Mouse (Mus musculus): ENCODE results near the gene Hist1h3d. TPM values are rescaled to one million over a fixed set of nuclear protein-coding genes. Genes with fewer than 3 reads are reported as not detected.
"Not testable (repeated sequence)": the region's sequence is repeated elsewhere in the genome, so short reads cannot be mapped to it uniquely, and the experiment has no call there.

The Hist1h3d gene
- 1 to 10 TPM; 2.4 to 2.5 TPM for total RNA-seq (2021)
- long read RNA-seq, experiment 1, partial matches to known transcripts: 0 of 1 reads
- long read RNA-seq, experiment 1, other reads (novel, unspliced or antisense): 1 of 1 reads
- long read RNA-seq, experiment 2: 0 reads

DNA sequence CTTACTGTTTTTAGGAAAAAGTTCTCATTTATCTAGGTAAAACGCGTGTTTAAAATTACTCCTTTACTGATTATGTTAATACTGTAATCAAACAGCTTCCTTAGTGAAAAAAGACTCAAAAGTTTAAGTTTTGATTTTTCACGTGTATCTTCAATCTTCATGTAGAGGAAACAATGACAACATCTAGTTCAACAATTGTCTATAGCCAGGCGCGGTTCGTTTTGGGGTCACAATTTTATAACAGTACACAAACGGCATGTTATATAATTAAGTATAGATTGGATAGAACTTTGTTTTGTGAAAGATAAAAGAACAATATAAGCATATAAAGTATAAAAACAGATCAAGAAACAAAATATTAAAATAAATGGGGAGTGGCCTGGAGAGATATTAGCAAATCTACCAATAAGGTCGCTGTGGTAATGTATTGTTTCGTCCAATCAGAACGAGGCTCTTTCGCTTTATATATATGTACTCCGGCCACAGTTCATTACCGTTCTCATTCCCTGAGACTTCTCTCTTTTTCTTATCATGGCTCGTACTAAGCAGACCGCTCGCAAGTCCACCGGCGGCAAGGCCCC, at the start of gene Hist1h3d:
Gene Hist1h3d, plus strand, starts transcription at position 493 of the 581 bp plus-strand sequence.
- peak; percentile 66 to 68 for DNase-seq

DNA sequence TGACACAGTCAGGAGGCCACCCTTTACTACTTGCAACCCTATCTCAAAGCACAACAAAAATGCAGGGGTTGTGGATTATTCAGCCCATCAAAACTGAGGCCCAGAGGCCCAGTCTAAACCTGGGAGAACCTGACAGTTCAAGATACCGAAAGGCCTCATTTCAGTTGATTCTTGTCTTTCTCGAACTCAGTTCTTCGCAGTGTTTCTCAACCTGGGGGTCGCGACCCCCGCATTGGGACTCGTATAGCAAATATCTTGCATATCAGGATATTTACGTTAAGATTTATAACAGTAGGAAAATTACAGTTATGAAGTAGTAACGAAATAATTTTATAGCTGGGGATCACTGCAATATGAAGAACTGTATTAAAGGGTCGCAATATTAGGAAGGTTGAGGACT, 49.7 kb upstream of the Hist1h3d start:
- no peak for DNase-seq

DNA sequence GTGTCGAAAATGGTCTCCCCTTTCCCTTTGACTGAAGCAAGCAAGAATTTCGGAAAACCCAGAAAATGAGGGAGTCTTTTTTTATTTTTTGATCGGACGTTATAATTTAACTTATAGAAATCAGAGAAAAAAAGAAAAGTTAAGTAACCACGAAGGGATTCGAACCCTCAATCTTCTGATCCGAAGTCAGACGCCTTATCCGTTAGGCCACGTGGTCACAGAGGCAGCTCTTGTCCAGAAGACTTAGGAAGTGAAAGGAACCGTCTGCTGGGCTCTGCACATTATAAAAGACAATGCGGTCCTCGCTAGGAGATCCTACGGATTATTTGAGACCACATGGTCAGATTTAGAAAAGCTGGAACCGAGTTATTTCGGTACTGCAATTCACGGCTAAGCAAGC, 49.3 kb upstream of the Hist1h3d start:
- peak; percentile 90 to 97 for DNase-seq

DNA sequence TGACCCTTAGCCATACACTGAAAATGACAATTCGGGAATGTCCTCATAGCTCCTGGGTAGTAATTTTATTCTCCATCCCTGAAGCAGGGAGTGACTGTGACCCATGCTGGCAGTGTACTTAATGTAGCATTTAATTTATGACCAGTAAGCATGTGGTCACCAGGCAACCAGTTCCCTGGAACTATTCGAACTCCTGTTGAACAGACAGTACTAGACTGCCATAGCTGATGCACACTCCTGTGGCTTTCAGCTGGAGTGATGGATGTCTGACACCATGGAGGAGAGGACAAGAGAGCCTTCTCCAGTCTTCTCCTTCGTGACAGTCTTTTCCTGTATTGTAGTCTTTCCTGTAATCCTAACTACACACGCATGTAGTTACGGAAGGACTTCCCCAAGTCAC, 46.6 kb upstream of the Hist1h3d start:
- DNase-seq: no peak

DNA sequence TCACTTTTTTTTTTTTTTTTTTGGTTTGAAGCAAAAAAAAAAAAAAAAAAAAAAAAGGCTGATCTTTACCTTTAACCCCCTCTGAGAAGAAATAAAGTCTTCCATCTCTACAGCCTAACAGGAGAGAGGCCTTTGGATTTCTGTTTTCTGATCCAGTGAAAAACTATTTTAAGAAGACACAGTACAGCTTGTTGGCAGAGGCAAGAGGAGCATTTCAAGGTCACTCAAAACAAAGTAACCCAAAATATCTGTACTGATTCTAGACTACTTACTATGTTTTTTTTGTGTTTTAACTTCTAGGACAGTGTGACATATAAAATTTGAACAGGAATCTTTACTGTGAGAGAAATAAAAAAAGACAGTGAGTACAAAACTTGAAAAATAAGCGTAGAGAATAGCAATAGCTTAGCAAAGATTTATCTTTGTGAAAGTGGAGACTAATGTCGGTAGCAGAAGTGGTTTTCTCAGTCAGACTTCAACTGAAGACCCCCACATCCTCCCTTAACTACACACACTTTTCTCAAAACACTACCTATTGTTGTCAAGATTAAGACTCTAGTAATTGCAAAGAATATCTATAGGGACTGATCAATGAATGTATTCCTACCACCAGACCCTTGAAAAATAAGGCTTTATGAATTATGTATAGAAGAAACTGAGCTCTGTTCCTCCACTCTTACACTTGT, 45.9 kb upstream of the Hist1h3d start:
- DNase-seq: no peak

DNA sequence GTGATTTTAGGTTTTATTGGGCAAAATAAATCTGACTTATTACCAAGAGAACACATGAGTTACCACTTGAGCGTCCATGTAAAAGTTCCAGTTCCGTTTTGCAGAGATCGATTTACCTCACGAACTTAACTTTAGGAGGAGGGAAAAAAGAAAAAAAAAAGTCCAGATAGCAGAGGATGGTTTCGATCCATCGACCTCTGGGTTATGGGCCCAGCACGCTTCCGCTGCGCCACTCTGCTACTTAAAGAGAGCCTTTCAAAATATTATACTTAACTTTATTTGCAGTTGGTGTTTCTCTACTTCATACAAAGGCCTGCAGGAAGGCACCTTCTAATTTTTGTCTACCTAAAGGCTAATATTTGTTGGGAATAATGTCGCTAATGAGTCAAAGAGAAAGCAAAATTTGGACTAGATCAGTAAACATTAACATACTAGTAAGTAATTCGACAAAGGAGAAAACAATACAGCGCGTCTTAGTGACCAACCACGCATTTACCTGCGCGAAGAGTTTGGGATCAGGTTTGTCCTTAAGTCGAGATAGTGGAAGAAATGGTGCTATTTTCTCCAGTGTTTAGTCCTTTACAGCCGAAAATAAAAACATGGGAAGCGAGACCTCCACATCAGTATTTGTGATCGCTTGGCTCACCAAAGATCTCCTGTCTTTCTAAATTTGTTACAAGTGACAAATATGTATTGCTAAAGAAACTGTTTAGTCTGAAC, 45.2 kb upstream of the Hist1h3d start:
- DNase-seq: peak; percentile 75 to 89

DNA sequence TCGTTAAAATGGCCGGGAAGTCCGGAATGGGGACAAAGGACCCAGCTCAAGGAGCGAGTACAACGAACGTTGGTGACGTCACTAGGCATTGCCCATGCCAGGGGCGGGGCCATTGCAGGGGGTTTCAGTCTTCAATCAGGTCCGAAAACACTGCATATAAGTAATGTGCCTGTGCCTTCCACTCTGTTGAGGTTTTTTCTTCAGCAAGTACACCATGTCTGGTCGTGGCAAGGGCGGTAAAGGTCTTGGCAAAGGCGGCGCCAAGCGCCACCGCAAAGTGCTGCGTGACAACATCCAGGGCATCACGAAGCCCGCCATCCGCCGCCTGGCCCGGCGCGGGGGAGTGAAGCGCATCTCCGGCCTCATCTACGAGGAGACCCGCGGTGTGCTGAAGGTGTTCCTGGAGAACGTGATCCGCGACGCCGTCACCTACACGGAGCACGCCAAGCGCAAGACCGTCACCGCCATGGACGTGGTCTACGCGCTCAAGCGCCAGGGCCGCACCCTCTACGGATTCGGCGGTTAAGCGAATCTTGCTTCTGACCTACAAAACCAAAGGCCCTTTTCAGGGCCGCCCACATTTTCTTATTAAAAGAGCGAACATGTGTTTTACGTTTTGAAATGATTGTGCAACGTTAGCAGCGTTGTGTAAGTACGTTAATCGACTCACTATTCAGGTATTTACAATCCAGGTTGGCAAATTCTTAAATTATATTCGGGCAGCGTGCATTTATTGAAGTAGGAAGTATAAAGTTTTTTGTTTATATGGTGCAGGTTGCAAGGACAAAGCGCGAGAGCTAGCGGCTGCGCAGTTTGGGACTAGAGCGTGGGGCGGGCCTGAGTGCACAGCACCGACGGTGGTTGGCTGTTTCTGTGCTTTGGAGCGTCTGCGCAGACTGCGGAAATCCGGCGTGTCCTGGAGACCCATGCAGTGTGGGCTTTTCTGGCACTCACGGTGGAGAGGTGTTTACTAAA, 44.4 kb upstream of the Hist1h3d start, which contains the start of gene Hist1h4h:
Gene Hist1h4h, plus strand, starts transcription at position 150 of the 975 bp plus-strand sequence.
- DNase-seq: peak; percentile 98 to 99

DNA sequence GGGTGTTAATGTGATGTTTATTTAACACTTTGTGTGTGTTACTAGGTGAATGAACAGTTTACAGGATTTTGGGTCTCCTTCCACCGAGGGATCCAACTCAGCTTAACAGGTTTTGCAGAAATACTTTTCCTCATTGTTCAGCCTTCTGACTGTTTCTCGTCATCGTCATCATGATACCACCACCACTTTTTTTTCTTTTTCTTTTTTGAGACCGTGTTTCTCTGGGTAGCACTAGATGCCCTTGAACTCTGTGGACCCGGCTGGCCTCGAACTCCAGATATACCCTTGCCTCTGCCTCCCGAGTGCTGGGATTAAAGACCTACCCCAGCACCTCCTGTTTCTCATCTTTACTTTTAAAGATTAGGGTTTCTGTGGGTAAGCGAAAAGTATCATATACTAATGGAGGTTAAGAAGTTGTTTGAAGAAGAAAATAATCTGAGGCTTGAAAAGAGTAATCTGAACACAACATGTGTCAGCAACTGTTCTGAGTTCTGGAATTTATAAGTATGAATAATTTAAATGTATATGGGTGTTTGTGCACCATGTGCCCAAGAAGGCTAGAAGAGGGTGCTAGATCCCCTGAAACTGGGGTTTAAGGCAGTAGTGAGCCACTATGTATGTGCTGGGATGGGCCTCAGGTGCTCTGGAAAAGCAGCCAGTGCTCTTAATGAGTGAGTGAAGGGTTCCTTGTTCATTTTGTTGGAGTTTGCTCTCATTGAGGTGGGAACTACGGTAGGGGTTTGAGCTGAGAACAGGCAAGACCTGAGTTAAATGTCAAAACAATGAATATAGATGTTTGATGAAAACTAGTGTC, 43.1 kb upstream of the Hist1h3d start:
- DNase-seq: no peak

DNA sequence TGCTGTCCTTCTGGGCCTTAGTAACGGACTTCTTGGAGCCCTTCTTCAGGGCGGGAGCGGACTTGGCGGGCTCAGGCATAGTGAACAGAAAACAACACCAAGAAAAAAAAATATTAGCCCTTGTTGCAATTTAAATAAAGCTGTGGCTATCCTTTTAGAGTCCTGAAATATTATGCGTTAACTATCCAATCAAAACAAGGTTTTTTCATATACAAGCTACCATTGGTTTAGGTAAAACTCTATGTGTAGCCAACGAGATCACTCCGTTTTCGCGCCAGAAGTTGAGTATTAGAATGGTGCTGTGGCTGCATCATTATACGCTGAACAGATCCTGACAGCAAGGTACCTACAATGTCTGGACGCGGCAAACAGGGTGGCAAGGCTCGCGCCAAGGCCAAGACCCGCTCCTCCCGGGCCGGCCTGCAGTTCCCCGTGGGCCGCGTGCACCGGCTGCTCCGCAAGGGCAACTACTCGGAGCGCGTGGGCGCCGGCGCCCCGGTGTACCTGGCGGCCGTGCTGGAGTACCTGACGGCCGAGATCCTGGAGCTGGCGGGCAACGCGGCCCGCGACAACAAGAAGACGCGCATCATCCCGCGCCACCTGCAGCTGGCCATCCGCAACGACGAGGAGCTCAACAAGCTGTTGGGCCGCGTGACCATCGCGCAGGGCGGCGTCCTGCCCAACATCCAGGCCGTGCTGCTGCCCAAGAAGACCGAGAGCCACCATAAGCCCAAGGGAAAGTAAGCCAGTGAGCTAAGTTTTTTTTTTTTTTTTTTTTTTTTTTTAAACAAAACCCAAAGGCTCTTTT, 41.8 kb upstream of the Hist1h3d start, which contains the start of gene Hist1h2af:
Gene Hist1h2af, plus strand, starts transcription at position 347 of the 808 bp plus-strand sequence.
- peak; percentile 50 to 59 for DNase-seq

DNA sequence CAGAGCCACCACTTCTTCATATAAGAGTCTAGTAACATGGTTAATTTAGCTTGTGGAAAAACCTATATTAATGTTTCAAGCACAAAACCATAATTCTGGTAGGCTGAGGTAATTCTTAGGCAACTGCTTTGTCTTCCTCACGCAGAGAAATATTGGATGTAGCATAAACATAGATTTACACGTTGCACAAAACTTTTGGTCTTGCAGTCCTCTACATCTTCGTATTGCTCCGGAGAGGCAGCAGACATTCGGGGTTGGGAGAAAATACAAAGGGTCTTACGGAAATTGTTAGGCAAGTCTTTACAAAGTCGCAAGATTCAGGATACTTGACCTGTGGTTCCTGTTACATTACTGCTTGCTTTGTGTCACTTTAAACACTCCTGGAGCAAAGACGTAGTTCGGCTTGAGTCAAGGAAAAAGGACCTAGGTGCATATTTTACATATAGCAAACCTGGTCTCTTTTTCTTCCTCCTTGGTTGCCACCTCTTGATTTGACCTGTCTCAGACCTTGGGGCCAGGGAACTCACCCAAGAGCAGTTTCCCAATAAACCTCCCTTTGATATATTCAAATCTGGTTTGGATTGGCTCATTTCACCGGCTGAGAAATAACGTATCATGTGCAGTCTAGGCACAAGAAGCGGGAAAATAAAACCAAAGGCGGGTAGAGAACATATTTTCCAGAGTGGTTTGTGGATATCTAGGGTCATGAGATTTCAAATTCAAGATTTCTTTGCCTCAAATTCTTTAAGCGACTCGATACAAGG, 41.0 kb upstream of the Hist1h3d start:
- DNase-seq: peak in 1 of 2 experiments; percentile 20

DNA sequence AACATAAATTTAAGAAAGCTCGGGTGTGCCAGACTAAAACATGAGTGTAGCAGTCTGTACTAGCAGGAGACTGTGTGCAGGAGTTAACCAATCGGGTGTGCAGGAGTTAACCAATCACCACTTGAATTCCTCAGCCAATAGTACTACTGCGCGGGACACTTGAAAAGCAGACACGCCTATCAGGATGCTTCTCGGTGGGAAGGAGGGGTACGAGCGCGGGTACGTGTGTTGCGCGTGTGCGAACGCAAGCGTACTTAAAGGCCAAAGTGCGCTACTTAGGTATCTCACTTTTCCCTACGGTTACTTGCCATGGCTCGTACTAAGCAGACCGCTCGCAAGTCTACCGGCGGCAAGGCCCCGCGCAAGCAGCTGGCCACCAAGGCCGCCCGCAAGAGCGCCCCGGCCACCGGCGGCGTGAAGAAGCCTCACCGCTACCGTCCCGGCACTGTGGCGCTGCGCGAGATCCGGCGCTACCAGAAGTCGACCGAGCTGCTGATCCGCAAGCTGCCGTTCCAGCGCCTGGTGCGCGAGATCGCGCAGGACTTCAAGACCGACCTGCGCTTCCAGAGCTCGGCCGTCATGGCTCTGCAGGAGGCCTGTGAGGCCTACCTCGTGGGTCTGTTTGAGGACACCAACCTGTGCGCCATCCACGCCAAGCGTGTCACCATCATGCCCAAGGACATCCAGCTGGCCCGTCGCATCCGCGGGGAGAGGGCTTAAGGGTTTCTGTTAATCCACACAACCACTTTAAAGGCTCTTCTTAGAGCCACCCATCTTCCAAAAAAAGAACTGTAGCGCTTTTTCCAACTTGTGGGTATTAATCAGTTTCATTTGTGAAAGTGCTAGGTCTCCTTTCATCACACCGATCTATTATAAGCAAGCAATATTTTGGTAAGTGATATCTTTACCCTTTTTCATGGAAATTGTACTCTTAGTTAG, 40.2 kb upstream of the Hist1h3d start, which contains the start of gene Hist1h3g:
Gene Hist1h3g, plus strand, starts transcription at position 286 of the 939 bp plus-strand sequence.
- DNase-seq: peak; percentile 89 to 94

DNA sequence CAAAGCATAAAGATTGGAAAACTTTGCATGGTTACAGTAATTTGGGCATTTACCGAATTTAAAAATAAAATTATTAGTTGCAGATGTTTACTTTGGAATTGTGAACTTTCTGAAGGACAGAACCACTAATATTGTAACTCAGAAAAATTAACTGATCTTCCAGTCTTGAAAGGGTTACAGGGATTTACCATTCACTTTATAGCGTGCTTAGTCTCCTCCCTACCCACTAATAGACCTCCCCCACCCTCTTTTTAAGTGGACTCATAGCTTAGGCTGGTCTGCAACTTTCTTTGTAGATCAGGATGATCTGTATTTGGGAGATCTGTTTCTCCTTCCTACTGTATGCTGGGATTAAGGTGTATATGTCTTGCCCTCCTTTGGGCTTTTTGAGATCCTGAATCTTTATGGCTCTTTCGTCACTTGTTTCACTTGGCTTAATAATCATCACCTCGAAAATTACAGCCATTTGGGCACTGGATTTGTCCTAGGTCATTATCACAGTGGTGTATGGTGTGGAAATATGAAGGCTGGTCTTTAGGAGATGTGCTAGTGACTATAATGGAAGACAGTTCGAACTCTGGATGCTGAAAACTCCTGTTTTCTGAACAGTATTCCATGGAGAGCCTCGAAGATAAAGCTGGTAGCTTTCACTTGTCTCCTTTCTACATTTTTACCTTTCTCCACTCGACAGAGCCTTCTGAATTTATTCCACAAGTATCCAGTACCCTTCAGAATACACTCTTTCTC, 39.3 kb upstream of the Hist1h3d start:
- no peak for DNase-seq

DNA sequence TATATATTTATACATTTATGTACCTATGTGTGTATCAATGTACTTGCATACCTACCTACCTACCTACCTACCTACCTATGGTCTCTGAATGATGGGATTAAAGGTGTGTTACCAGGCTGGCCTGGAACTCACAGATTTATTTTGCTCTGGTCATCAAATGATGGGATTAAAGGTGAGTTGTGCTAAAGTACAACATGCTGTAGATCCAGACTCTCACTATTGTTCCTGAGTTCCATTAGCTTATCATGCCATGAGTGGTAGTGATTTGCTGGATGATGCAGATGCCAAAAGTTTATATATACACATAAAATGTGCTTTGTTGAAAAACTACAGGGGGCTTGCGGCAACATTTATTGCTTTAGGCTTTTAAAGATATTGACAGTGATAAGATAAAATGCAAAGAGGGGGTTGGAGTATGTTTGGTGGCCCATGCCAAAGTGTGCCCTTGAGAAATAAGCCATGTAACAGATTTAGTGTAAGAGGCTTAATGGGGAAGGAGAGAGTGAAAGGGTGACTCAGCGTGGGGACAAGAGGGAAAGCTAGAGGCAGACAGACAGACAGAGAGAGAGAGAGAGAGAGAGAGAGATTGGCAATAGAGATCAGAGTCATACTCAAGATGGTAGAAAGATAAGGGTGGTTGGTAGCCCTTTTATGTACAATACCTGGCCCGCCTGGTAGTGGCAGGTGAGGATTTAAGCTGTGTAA, 38.4 kb upstream of the Hist1h3d start:
- no peak for DNase-seq

DNA sequence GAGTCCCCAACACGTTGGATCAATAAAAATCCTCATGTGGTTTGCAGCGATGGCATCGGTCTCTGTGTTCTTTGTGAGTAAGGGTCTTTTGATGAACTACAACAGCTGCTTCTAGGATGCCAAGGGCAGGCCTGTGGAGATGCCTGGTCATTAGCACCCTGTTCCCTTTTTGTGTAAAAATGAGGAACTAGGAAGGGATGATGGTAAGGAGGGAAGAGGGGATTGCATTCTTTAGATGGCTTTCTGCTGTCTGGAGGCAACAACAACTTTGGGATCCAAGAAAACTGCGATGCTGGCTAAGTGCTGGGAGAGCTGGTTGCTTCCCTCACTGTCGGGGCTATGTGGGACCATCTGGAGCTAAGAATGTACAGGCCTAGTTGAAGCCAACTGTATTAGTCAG, 37.3 kb upstream of the Hist1h3d start:
- no peak for DNase-seq

DNA sequence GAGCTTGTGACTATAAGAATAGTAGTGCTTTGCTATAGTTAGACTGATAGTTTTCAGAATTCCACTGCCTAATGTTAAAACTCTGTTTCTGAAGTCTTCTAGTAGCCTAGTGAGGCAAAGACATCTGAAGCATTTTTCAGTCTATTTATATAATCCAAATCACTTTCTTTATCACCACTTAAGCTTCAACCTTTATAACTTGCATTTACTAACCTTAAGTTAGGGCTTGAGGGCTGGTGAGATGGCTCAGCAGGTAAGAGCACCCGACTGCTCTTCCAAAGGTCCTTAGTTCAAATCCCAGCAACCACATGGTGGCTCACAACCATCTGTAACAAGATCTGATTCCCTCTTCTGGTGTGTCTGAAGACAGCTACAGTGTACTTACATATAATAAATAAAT, 35.7 kb upstream of the Hist1h3d start:
- DNase-seq: not testable (repeated sequence)

DNA sequence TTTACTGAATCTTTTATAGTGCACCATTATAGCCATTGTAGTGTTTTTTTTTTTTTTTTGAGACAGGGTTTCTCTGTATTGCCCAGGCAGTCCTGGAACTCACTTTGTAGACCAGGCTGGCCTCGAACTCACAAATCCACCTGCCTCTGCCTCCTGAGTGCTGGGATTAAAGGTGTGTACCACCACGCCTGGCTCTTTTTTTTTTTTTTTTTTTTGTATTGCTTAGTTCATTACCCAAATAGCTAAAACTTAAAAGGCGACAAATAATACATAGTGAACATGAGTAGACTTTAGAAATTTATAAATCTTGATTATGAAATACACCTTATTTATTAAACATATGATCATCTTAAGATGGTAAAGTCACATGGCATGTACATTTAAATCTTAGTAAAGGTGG, 34.1 kb upstream of the Hist1h3d start:
- no peak for DNase-seq

Measured in heart, adult 18-20 months (tissue).